Mouse (Mus musculus): Measurements from ENCODE around the gene Pex7.
A peak's percentile ranks its signal among the peaks of the same experiment; 100 is the strongest.

Pex7 gene

GRCm38 (mm10) chr10:19876669-19877068 is 30.8 kb downstream of the Pex7 start:
- DNase-seq: no peak

GRCm38 (mm10) chr10:19875346-19875745 is 32.1 kb downstream of the Pex7 start:
- no peak for DNase-seq

- DNase-seq: no peak
Measured at GRCm38 (mm10) chr10:19855597-19856306, 51.7 kb downstream of the Pex7 start.

GRCm38 (mm10) chr10:19853609-19854008 is 53.9 kb downstream of the Pex7 start:
- DNase-seq: no peak

GRCm38 (mm10) chr10:19852776-19853175 is 54.7 kb downstream of the Pex7 start:
- no peak for DNase-seq

GRCm38 (mm10) chr10:19850998-19851691 is 56.3 kb downstream of the Pex7 start, which contains the start of gene Slc35d3:
TSS of gene Slc35d3 (minus strand) at chr10:19851459.
- DNase-seq: peak; percentile 4 to 6

GRCm38 (mm10) chr10:19850544-19850997 is 56.9 kb downstream of the Pex7 start:
- DNase-seq: peak in 1 of 2 experiments; percentile 5

- DNase-seq: no peak
Measured at GRCm38 (mm10) chr10:19849771-19850365, 57.6 kb downstream of the Pex7 start.

- DNase-seq: no peak
Measured at GRCm38 (mm10) chr10:19848928-19849770, 58.3 kb downstream of the Pex7 start.

GRCm38 (mm10) chr10:19839836-19840235 is 67.7 kb downstream of the Pex7 start:
- DNase-seq: no peak

GRCm38 (mm10) chr10:19835887-19836710 is 71.4 kb downstream of the Pex7 start:
- no peak for DNase-seq

- no peak for DNase-seq
Measured at GRCm38 (mm10) chr10:19834222-19834621, 73.3 kb downstream of the Pex7 start.

- no peak for DNase-seq
Measured at GRCm38 (mm10) chr10:19831072-19831849, 76.2 kb downstream of the Pex7 start.

- DNase-seq: no peak
Measured at GRCm38 (mm10) chr10:19820986-19821385, 86.5 kb downstream of the Pex7 start.

- no peak for DNase-seq
Measured at GRCm38 (mm10) chr10:19818723-19819355, 88.7 kb downstream of the Pex7 start.

GRCm38 (mm10) chr10:19815371-19815770 is 92.1 kb downstream of the Pex7 start:
- DNase-seq: no peak

GRCm38 (mm10) chr10:19811436-19812172 is 95.9 kb downstream of the Pex7 start:
- no peak for DNase-seq

- no peak for DNase-seq
Measured at GRCm38 (mm10) chr10:19804763-19805162, 102.7 kb downstream of the Pex7 start.
